Mouse (Mus musculus) lung, adult 2 months (tissue): Measurements from ENCODE around the gene Cyp4a31.
"Not testable (repeated sequence)": the region's sequence is repeated elsewhere in the genome, so short reads cannot be mapped to it uniquely, and the experiment has no call there.

Experiments
- CTCF ChIP-seq: fragments of 200-500 bp; IDR thresholded peaks from 2 replicates; pipeline ENCODE4 v1.5.1; 2011; ENCODE audit warnings: mild to moderate bottlenecking, low read length, control low read depth; ENCODE audit not compliant: insufficient read depth
- POLR2A ChIP-seq: fragments of 200-500 bp; IDR thresholded peaks from 2 replicates; pipeline ENCODE4 v1.6.1; 2011; ENCODE audit warnings: low read depth, mild to moderate bottlenecking, control low read depth, low read length, borderline replicate concordance; ENCODE audit errors: extremely low read depth

DNA sequence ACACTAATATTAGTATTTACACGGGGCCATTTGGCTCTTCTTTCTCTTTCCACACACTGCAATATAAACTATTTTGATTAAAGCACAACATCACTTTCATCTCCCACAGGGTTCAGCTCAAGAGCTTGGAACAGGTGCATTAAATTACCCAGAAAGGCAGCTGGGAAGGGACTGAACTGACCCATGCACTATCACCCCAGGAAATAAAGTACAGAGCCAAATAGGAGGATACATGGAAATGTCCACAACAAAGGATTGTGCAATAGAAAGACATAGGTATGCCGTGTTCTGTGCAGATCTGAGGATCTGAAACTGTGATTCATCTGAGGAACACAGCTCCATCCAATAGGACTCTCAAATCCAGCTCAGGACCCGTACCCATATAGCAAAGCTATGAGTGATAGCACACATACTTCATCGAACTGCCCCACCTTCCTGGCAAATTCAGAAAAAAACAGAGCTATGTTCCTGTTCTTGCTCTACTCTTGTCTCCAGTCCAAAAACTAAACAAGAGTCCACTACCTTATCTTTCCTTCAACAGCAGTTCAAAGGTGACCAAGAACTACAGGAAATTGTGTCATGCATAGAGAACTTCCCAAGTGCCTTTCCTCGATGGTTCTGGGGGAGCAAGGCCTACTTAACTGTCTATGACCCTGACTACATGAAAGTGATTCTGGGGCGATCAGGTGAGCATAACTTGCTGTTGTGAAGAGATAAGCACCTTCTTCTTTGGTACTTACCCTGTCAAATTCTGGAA, 1.2 kb downstream of the Cyp4a31 start:
- TF ChIP-seq POLR2A, CTCF: not testable (repeated sequence)
